Mouse (Mus musculus): Measurements from ENCODE around the gene Prpmp5. TPM values are rescaled to one million over a fixed set of nuclear protein-coding genes. Genes with fewer than 3 reads are reported as not detected.

Gene Prpmp5
- polyA plus RNA-seq (2017; shearing (Covaris generic)), result not detected

GRCm38 (mm10) chr6:132314657-132315056, at the start of gene Prpmp5:
Gene Prpmp5, minus strand, starts transcription at chr6:132314757.

GRCm38 (mm10) chr6:132364034-132364433, 49.5 kb upstream of the Prpmp5 start, which contains the start of gene Gm8882:
Gene Gm8882, minus strand, starts transcription at chr6:132364134.

Other genes with a start within 250 kb of the Prpmp5 start
- not detected for gene Prb1, start 104.2 kb downstream of the Prpmp5 start, polyA plus RNA-seq (2017; shearing (Covaris generic))
- not detected for gene Gm8882, start 49.4 kb upstream of the Prpmp5 start, polyA plus RNA-seq (2017; shearing (Covaris generic))

Data from inflammation-experienced regulatory T-cells, adult 16 weeks (primary cell).